Mouse (Mus musculus) forebrain, embryonic 14.5 days (tissue): ENCODE data around the gene 4922502D21Rik. TPM values are rescaled to one million over a fixed set of nuclear protein-coding genes. Genes with fewer than 3 reads are reported as not detected.

Experiments used
- ATAC-seq: fragments of 200-750 bp; cut with Nextera tagmentation; 2 replicates; pipeline ENCODE4 v1.8.0; 2017; ENCODE audit warnings: mild to moderate bottlenecking, moderate library complexity
- DNase-seq: peaks from one replicate; pipeline ENCODE4 v3.0.0-alpha.2; 2015; ENCODE audit warnings: low spot score
- H3K27ac ChIP-seq: fragments of 300-500 bp; sonication (generic); 2 replicates; pipeline ENCODE4 v1.5.1; 2014; ENCODE audit warnings: low read depth, mild to moderate bottlenecking, control low read depth, low read length, moderate library complexity
- H3K27me3 ChIP-seq: fragments of 300-500 bp; sonication (generic); replicated peaks from 2 replicates; pipeline ENCODE4 v1.6.1; 2014; ENCODE audit warnings: low read length, control low read depth, mixed read lengths; ENCODE audit not compliant: control insufficient read depth, insufficient read depth
- H3K36me3 ChIP-seq: fragments of 300-500 bp; sonication (generic); 2 replicates; pipeline ENCODE4 v1.6.1; 2014; ENCODE audit warnings: low read length, control low read depth; ENCODE audit not compliant: control insufficient read depth, insufficient read depth
- H3K4me1 ChIP-seq: fragments of 300-500 bp; sonication (generic); 2 replicates; pipeline ENCODE4 v1.6.1; 2014; ENCODE audit warnings: antibody characterized with exemption, low read length, control low read depth; ENCODE audit not compliant: control insufficient read depth, insufficient read depth
- H3K4me2 ChIP-seq: fragments of 300-500 bp; sonication (generic); 2 replicates; pipeline ENCODE4 v1.6.1; 2014; ENCODE audit warnings: mild to moderate bottlenecking, control low read depth, low read length
- H3K4me3 ChIP-seq: fragments of 300-500 bp; sonication (generic); 2 replicates; pipeline ENCODE4 v1.5.1; 2014; ENCODE audit warnings: low read depth, low read length, control low read depth
- H3K9ac ChIP-seq: fragments of 300-500 bp; sonication (generic); 2 replicates; pipeline ENCODE4 v1.6.1; 2014; ENCODE audit warnings: mild to moderate bottlenecking, low read length, control low read depth, moderate library complexity
- H3K9me3 ChIP-seq: fragments of 300-500 bp; sonication (generic); replicated peaks from 2 replicates; pipeline ENCODE4 v1.6.1; 2016; ENCODE audit warnings: low read length, control low read depth, mixed read lengths; ENCODE audit not compliant: control insufficient read depth
- WGBS: fragments of 180-500 bp; shearing (Covaris S2); extraction: QIAGEN DNeasy Blood & Tissue Kit; methylation state at CpG from one replicate; pipeline ENCODE4 v1.1.7; 2014; 5-methylcytosine and 5-hydroxymethylcytosine counted together
- polyA plus RNA-seq: library from polyadenylated mRNA; unstranded; fragments of >200 nt; fragmentation: Nextera tagmentation; extraction: Ambion mirVana; gene quantifications from 2 replicates; pipeline ENCODE4 v1.2.1, GENCODE M21; 2014

The 4922502D21Rik gene
- polyA plus RNA-seq, 1 experiment from 2014 or later: not detected

DNA sequence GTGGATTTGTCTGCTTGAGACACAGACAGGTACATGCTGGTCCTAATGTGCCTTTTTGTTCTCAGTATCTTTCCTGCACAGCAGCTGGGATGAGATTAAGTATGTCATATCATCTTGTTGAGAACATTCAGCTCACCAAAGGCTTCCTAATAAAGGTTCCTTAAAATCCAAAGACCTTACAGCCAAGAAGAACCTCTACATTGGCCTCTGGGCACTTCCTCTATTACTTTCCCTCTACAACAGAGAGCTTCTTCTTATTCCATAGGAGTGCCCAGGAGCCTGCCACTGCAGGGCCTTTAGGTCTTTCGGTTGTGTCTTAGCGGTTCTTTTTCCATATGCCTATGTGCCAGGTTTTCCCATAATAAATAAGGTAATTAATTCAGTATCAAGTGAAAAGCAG, 55.1 kb downstream of the 4922502D21Rik start:
- Histone ChIP-seq H3K27me3 (no peaks in the 10 kb centered on the region), H3K4me3 (no peak overlapping the region), H3K4me1 (no peaks in the 10 kb centered on the region), H3K9ac (no peak overlapping the region), H3K36me3 (no peaks in the 10 kb centered on the region), H3K27ac (no peak overlapping the region), H3K4me2 (no peak overlapping the region), H3K9me3 (no peaks in the 10 kb centered on the region)
- DNase-seq (no peak), ATAC-seq (no peak)
- WGBS: 95% methylated on average over 2 of the region's 2 CpGs

DNA sequence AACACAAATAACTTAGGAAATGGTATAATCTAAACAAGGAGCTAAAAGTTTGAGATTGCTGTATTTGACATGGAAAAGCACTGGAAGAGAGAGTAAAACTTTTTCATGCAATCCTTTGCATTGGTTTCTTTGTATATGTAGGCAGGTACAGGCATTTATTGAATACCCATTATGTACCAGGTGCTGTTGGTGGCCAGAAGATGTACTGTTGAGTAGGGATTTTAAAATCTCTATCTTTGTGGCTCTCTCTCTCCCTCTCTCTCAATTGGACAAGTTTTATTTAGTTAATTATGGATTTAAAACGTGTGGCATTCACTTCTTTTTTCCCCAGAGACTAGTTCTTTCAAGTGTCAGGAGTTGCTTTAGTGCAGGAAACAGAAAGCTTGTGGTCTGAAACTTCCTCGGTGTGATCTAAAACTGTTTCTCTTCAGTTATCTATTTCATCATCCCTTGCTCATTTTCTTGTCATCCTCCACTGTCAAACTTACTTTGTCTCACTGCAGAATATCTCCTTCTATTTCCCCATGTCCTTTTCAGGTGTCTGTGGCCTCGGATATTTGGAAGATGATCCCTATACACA, 55.9 kb downstream of the 4922502D21Rik start:
- H3K27ac ChIP-seq: no peak overlapping the region
- ATAC-seq (no peak), DNase-seq (no peak)
- 73% methylated on average over 3 of the region's 3 CpGs for WGBS
- no peak overlapping the region for H3K9ac ChIP-seq
- H3K27me3 ChIP-seq: no peaks in the 10 kb centered on the region
- no peak overlapping the region for H3K4me3 ChIP-seq
- H3K4me1 ChIP-seq: no peaks in the 10 kb centered on the region
- H3K36me3 ChIP-seq: no peaks in the 10 kb centered on the region
- H3K4me2 ChIP-seq: no peak overlapping the region
- no peaks in the 10 kb centered on the region for H3K9me3 ChIP-seq

DNA sequence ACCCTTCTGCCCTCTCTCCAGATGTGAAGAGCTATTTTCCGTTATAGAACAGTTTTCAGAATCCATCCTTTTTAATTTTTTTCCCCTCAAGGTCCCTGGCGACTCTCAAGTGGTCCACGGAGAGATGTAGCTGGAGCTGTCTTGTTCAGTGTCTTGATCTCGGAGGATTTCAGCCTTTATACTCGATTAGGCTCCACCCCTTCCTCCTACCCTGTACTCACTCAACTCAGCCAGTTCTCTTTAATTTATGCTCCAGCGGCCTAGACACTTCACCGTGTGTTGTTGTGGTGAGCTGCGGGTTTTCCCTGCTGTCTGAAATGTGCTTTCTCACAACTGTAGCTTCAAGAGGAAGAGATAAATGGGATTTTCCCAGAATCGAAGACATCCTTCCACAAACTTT, 56.4 kb downstream of the 4922502D21Rik start, which contains the start of gene Cd69:
Gene Cd69 (minus strand): TSS at position 217 of the 400 bp plus-strand sequence.
- H3K4me3 ChIP-seq: no peak within 1 kb of the TSS
- H3K27me3 ChIP-seq: no peaks in the 10 kb centered on the region
- no peak within 1 kb of the TSS for H3K27ac ChIP-seq
- H3K4me2 ChIP-seq: no peak within 1 kb of the TSS
- H3K36me3 ChIP-seq: no peaks in the 10 kb centered on the region
- H3K9ac ChIP-seq: no peak within 1 kb of the TSS
- DNase-seq (no peak), ATAC-seq (no peak)
- 82% methylated on average over 9 of the region's 9 CpGs for WGBS
- H3K4me1 ChIP-seq: no peaks in the 10 kb centered on the region
- H3K9me3 ChIP-seq: no peaks in the 10 kb centered on the region

DNA sequence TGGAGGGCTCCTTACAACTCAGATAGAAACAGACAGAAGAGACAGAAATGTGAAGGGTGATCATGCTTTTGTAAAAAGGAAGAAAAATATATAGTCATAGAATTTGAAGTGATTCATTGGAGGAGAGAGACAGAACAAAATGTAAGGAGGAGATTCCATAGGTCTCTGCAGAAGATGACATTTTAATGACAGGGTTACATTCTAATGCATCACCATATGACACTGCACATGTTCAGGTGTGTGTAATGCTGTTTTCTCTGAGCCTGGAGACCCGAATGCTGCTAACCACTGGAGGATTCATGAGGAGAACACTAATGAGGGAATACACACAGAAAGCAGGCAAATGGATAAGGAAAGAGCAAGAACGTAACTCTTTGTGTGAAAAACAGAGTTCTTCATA, 57.1 kb downstream of the 4922502D21Rik start:
- no peak overlapping the region for H3K27ac ChIP-seq
- H3K9me3 ChIP-seq: no peaks in the 10 kb centered on the region
- H3K4me3 ChIP-seq: no peak overlapping the region
- no peaks in the 10 kb centered on the region for H3K4me1 ChIP-seq
- no peak for ATAC-seq
- H3K4me2 ChIP-seq: no peak overlapping the region
- H3K27me3 ChIP-seq: no peaks in the 10 kb centered on the region
- DNase-seq: no peak
- 76% methylated on average over 2 of the region's 2 CpGs for WGBS
- no peak overlapping the region for H3K9ac ChIP-seq
- no peaks in the 10 kb centered on the region for H3K36me3 ChIP-seq

DNA sequence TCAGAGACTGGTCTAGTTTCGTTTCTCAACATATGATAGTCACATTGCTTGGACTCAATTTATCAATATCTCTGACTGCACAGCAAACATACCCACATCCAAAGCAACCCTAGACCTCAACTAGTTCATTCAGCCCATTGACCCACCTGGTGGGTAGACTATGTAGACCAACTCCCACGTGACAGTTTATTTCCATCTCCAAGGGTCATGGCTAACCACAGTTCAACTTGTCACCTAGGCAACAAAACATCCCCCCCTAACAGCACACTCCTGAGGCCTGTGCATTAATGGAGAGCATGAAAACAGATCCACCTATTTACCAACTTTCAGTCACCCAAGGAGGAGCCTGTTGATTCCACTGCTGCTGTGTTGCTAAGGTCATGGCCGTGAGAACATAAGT, 57.9 kb downstream of the 4922502D21Rik start:
- Histone ChIP-seq H3K4me2 (no peak overlapping the region), H3K4me1 (no peaks in the 10 kb centered on the region), H3K9me3 (no peaks in the 10 kb centered on the region), H3K36me3 (no peaks in the 10 kb centered on the region), H3K27ac (no peak overlapping the region), H3K9ac (no peak overlapping the region), H3K27me3 (no peaks in the 10 kb centered on the region), H3K4me3 (no peak overlapping the region)
- no peak for ATAC-seq
- no peak for DNase-seq
- WGBS: 88% methylated on average over 3 of the region's 3 CpGs

Other genes starting within 250 kb of the 4922502D21Rik start
- gene Clec2e, start 230.9 kb downstream of the 4922502D21Rik start, polyA plus RNA-seq: not detected in 2 replicates
- not detected in 2 replicates for gene Clec2d, start 151.2 kb downstream of the 4922502D21Rik start, polyA plus RNA-seq
- not detected in 2 replicates for gene Cd69, start 56.4 kb downstream of the 4922502D21Rik start, polyA plus RNA-seq
- gene Clec12a, start 10.9 kb upstream of the 4922502D21Rik start, polyA plus RNA-seq: 0.18 and 0.27 TPM in 2 replicates
- not detected in 2 replicates for gene Clec12b, start 54.1 kb upstream of the 4922502D21Rik start, polyA plus RNA-seq
- gene Clec1b, start 65.5 kb upstream of the 4922502D21Rik start, polyA plus RNA-seq: 1.6 and 2.0 TPM in 2 replicates
- gene Clec9a, start 77.1 kb upstream of the 4922502D21Rik start, polyA plus RNA-seq: 0.10 and 0.19 TPM in 2 replicates
- gene Clec1a, start 120.2 kb upstream of the 4922502D21Rik start, polyA plus RNA-seq: 1.3 and 1.5 TPM in 2 replicates
- gene Olr1, start 175.4 kb upstream of the 4922502D21Rik start, polyA plus RNA-seq: not detected in 2 replicates
- not detected in 2 replicates for gene Tmem52b, start 180.8 kb upstream of the 4922502D21Rik start, polyA plus RNA-seq
- 66.3 and 87.9 TPM in 2 replicates for gene Gabarapl1, start 201.4 kb upstream of the 4922502D21Rik start, polyA plus RNA-seq
- not detected in 2 replicates for gene Klre1, start 246.1 kb upstream of the 4922502D21Rik start, polyA plus RNA-seq